In the genomic region with DNA sequence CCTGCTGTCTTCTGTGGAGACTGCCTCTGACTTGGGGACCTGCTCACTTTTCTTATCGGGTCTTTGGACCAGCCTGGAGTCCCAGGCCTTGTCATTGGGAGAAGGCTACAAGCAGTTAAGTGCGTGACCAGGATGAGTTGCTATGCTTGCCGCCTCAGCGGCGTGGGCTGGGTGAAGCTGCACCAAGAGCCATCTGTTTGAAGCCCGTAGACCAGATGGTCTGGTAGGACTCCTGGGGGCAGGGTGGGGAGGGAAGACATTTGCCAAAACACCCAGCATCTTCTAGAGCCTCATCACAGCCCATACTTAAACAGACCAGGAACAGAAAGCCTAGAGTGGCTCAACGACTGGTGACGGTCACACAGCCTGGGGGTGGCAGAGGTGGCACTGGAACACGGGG, we compare ENCODE assay signal across 14 mouse cellular contexts. TPM values are rescaled to one million over a fixed set of nuclear protein-coding genes. Genes with fewer than 3 reads are reported as not detected.
DNase-seq lines count a peak whose midpoint lies in the region; ATAC-seq and TF ChIP-seq lines count a peak whose summit lies in the region.
"Had no signal": no experiment of that assay in that cellular context is flagged by ENCODE, and none has a peak within 500 bp of the region (broad histone marks: within the 10 kb centered on the region; RNA-seq: fewer than 3 reads in every experiment).

No protein-coding gene starts in this region.

- peak; percentile 45 for DNase-seq in forebrain, postnatal 0 days
- no peak for DNase-seq in forebrain, embryonic 10.5 days (ENCODE audit: extremely low spot score, low spot score)
- peak; percentile 89 for DNase-seq in cerebellum, adult 9-10 months
- DNase-seq in frontal cortex, postnatal 36 days (ENCODE audit: low spot score in 2 of 2): peak; percentile 81 to 89
- DNase-seq in right cerebral cortex, adult 2 months (ENCODE audit: low spot score in 2 of 2): peak; percentile 82 to 84
- DNase-seq in gastrocnemius, postnatal 10 days: no peak
- no peak for DNase-seq in gastrocnemius, postnatal 25 days
- DNase-seq: thymus, postnatal 4 days had no signal

- no peak overlapping the region for H3K4me3 ChIP-seq in forebrain, postnatal 0 days (ENCODE audit: low read depth, low read length)
- H3K4me3 ChIP-seq in forebrain, embryonic 10.5 days: no peak overlapping the region
- H3K4me3 ChIP-seq: hindbrain, embryonic 15.5 days; midbrain, embryonic 13.5 days had no signal

- H3K9ac ChIP-seq in forebrain, postnatal 0 days: no peak overlapping the region
- H3K9ac ChIP-seq: hindbrain, embryonic 15.5 days; liver, embryonic 14.5 days; midbrain, embryonic 13.5 days had no signal

- WGBS in forebrain, postnatal 0 days: 68% methylated on average over 9 of the region's 9 CpGs
- 87% methylated on average over 9 of the region's 9 CpGs for WGBS in forebrain, embryonic 10.5 days

- H3K36me3 ChIP-seq in forebrain, postnatal 0 days (ENCODE audit: insufficient read depth): no peaks in the 10 kb centered on the region
- H3K36me3 ChIP-seq in forebrain, embryonic 10.5 days (replicated peaks): no peaks in the 10 kb centered on the region
- H3K36me3 ChIP-seq: hindbrain, embryonic 15.5 days; midbrain, embryonic 13.5 days had no signal

- H3K9me3 ChIP-seq in forebrain, postnatal 0 days (ENCODE audit: low read length): no peaks in the 10 kb centered on the region
- no peaks in the 10 kb centered on the region for H3K9me3 ChIP-seq in forebrain, embryonic 10.5 days
- H3K9me3 ChIP-seq: hindbrain, embryonic 15.5 days; midbrain, embryonic 13.5 days had no signal

- no peaks in the 10 kb centered on the region for H3K27me3 ChIP-seq in forebrain, postnatal 0 days (ENCODE audit: insufficient read depth, low read length)
- no peaks in the 10 kb centered on the region for H3K27me3 ChIP-seq in forebrain, embryonic 10.5 days (ENCODE audit: poor library complexity, severe bottlenecking)
- H3K27me3 ChIP-seq: hindbrain, embryonic 15.5 days; midbrain, embryonic 13.5 days had no signal

- H3K4me1 ChIP-seq in forebrain, postnatal 0 days (ENCODE audit: insufficient read depth): peaks cover 14% of the 10 kb centered on the region
- H3K4me1 ChIP-seq in forebrain, embryonic 10.5 days: peaks cover 13% of the 10 kb centered on the region

- ATAC-seq in forebrain, postnatal 0 days: peak; percentile 21
- ATAC-seq in megakaryocyte progenitor cell, adult 5-6 weeks (replicated peaks; ENCODE audit: poor library complexity): no peak
- ATAC-seq: midbrain, embryonic 13.5 days had no signal

- TF ChIP-seq CTCF in forebrain, postnatal 0 days (IDR thresholded peaks at IDR 0.05; ENCODE audit: low read depth): no peak

- H3K4me2 ChIP-seq in forebrain, postnatal 0 days (ENCODE audit: low read depth): no peak overlapping the region
- H3K4me2 ChIP-seq: hindbrain, embryonic 15.5 days; midbrain, embryonic 13.5 days had no signal

- H3K27ac ChIP-seq in forebrain, postnatal 0 days (ENCODE audit: low read depth, low read length): no peak overlapping the region
- H3K27ac ChIP-seq in forebrain, embryonic 10.5 days: no peak overlapping the region
- H3K27ac ChIP-seq: hindbrain, embryonic 15.5 days; liver, embryonic 14.5 days; midbrain, embryonic 13.5 days had no signal

RNA-seq across cellular contexts. Expression of gene Ppp2r2c, which starts 24.9 kb away (rescaled TPM):
- 171 and 177 TPM in 2 replicates for total RNA-seq in forebrain, postnatal 0 days (2014; rRNA removed)
- polyA plus RNA-seq in forebrain, postnatal 0 days (2015; fragmentation: Nextera tagmentation; extraction: Ambion mirVana): 75.5 and 96.1 TPM in 2 replicates
- 0.68 and 0.78 TPM in 2 replicates for polyA plus RNA-seq in forebrain, embryonic 10.5 days (2016; fragmentation: Nextera tagmentation; extraction: Ambion mirVana)
- not detected in 2 replicates for total RNA-seq in megakaryocyte progenitor cell, adult 5-6 weeks (2015)
- not detected in 2 replicates for total RNA-seq in megakaryocyte progenitor cell, adult 5-6 weeks (2017)
- total RNA-seq in gastrocnemius, postnatal 10 days (2021): 1 to 10 TPM; 1.2 TPM
- total RNA-seq in gastrocnemius, postnatal 25 days (2021): under 1 TPM; 0.41 to 0.70 TPM
- polyA plus RNA-seq: heart, embryonic 14.5 days; kidney, embryonic 14.5 days; liver, embryonic 14.5 days had no signal

Comparison
In these comparisons a context has a peak if more than half of its experiments do, and no peak if none do; other contexts are left out.
1. DNase-seq: peak in forebrain, postnatal 0 days (single experiment), cerebellum, adult 9-10 months (single experiment), frontal cortex, postnatal 36 days (2 of 2) and right cerebral cortex, adult 2 months (2 of 2); none in forebrain, embryonic 10.5 days (single experiment), gastrocnemius, postnatal 10 days (single experiment) and gastrocnemius, postnatal 25 days (single experiment).
2. RNA of gene Ppp2r2c, which starts 24.9 kb away (total RNA-seq): 171 to 177 TPM in forebrain, postnatal 0 days; 1.2 TPM in gastrocnemius, postnatal 10 days, 0.41 to 0.70 TPM in gastrocnemius, postnatal 25 days and not detected in megakaryocyte progenitor cell, adult 5-6 weeks; every median in the first group is over 10 times any median in the second.